Mouse (Mus musculus) heart, embryonic 16.5 days (tissue): ENCODE data around the gene Fbf1. TPM values are rescaled to one million over a fixed set of nuclear protein-coding genes. Genes with fewer than 3 reads are reported as not detected.

Experiments used
- ATAC-seq: fragments of 200-750 bp; cut with Nextera tagmentation; replicated peaks from 2 replicates; pipeline ENCODE4 v1.8.0; 2017; ENCODE audit warnings: moderate number of reproducible peaks; ENCODE audit not compliant: insufficient read depth, low FRiP score; ENCODE audit errors: extremely low read depth
- H3K27ac ChIP-seq: fragments of 300-500 bp; sonication (generic); 2 replicates; pipeline ENCODE4 v1.5.1; 2014; ENCODE audit warnings: mild to moderate bottlenecking, low read length, control low read depth, moderate library complexity
- H3K27me3 ChIP-seq: fragments of 300-500 bp; sonication (generic); 2 replicates; pipeline ENCODE4 v1.6.1; 2014; ENCODE audit warnings: low read length, mixed read lengths; ENCODE audit not compliant: control insufficient read depth, insufficient read depth
- H3K36me3 ChIP-seq: fragments of 300-500 bp; sonication (generic); 2 replicates; pipeline ENCODE4 v1.6.1; 2014; ENCODE audit not compliant: control insufficient read depth, insufficient read depth
- H3K4me1 ChIP-seq: fragments of 300-500 bp; sonication (generic); 2 replicates; pipeline ENCODE4 v1.6.1; 2014; ENCODE audit warnings: low read length, mixed read lengths; ENCODE audit not compliant: control insufficient read depth, insufficient read depth
- H3K4me2 ChIP-seq: fragments of 300-500 bp; sonication (generic); 2 replicates; pipeline ENCODE4 v1.6.1; 2014; ENCODE audit warnings: low read depth, mild to moderate bottlenecking, control low read depth, low read length
- H3K4me3 ChIP-seq: fragments of 300-500 bp; sonication (generic); 2 replicates; pipeline ENCODE4 v1.5.1; 2014; ENCODE audit warnings: mild to moderate bottlenecking, control low read depth, low read length
- H3K9ac ChIP-seq: fragments of 300-500 bp; sonication (generic); 2 replicates; pipeline ENCODE4 v1.6.1; 2014; ENCODE audit warnings: low read length, control low read depth
- H3K9me3 ChIP-seq: fragments of 300-500 bp; sonication (generic); replicated peaks from 2 replicates; pipeline ENCODE4 v1.6.1; 2016; ENCODE audit warnings: low read length; ENCODE audit not compliant: control insufficient read depth
- WGBS: fragments of 180-500 bp; shearing (Covaris S2); extraction: QIAGEN DNeasy Blood & Tissue Kit; methylation state at CpG from one replicate; pipeline ENCODE4 v1.1.7; 2014; 5-methylcytosine and 5-hydroxymethylcytosine counted together
- polyA plus RNA-seq: library from polyadenylated mRNA; unstranded; fragments of >200 nt; fragmentation: Nextera tagmentation; extraction: Ambion mirVana; gene quantifications from 2 replicates; pipeline ENCODE4 v1.2.1, GENCODE M21; 2015

Fbf1 gene
- polyA plus RNA-seq, 1 experiment from 2014 or later = 20.8 TPM

GRCm38 (mm10) chr11:116101931-116102381 is 66.0 kb downstream of the Fbf1 start:
- 19% methylated on average over 11 of the region's 11 CpGs for WGBS
- H3K4me1 ChIP-seq = peaks cover 73% of the 10 kb centered on the region
- peak overlapping the region; percentile 20 for H3K4me2 ChIP-seq
- H3K36me3 ChIP-seq = peaks cover 8% of the 10 kb centered on the region
- H3K9me3 ChIP-seq = no peaks in the 10 kb centered on the region
- H3K27ac ChIP-seq = peak overlapping the region; percentile 98
- no peak overlapping the region for H3K4me3 ChIP-seq
- no peaks in the 10 kb centered on the region for H3K27me3 ChIP-seq
- H3K9ac ChIP-seq = peak overlapping the region; percentile 70
- ATAC-seq = peak; percentile 49

GRCm38 (mm10) chr11:116100839-116101238 is 67.1 kb downstream of the Fbf1 start:
- Histone ChIP-seq H3K9me3 (peaks cover 4% of the 10 kb centered on the region), H3K27me3 (no peaks in the 10 kb centered on the region), H3K36me3 (peaks cover 4% of the 10 kb centered on the region), H3K4me3 (no peak overlapping the region), H3K4me2 (no peak overlapping the region), H3K9ac (peak overlapping the region; percentile 70; the same call in 1 of the 2 replicates), H3K27ac (peak overlapping the region; percentile 98), H3K4me1 (peaks cover 63% of the 10 kb centered on the region)
- ATAC-seq = no peak
- 78% methylated on average over 7 of the region's 7 CpGs for WGBS

GRCm38 (mm10) chr11:116100385-116100784 is 67.6 kb downstream of the Fbf1 start:
- Histone ChIP-seq H3K27ac (peak overlapping the region; percentile 98), H3K9ac (0 out of 2 replicates have a peak overlapping the region, but pooled peaks have one; percentile 33), H3K9me3 (peaks cover 4% of the 10 kb centered on the region), H3K4me2 (no peak overlapping the region), H3K27me3 (no peaks in the 10 kb centered on the region), H3K4me3 (no peak overlapping the region), H3K4me1 (peaks cover 62% of the 10 kb centered on the region), H3K36me3 (no peaks in the 10 kb centered on the region)
- 25% methylated on average over 6 of the region's 6 CpGs for WGBS
- peak; percentile 30 for ATAC-seq

- no peak for ATAC-seq
These were observed 68.5 kb downstream of the Fbf1 start for GRCm38 (mm10) chr11:116099462-116099861.

GRCm38 (mm10) chr11:116098711-116099460 is 69.1 kb downstream of the Fbf1 start:
- no peak for ATAC-seq
- Histone ChIP-seq H3K4me2 (no peak overlapping the region), H3K27ac (peak overlapping the region; percentile 98), H3K4me3 (no peak overlapping the region), H3K9me3 (peaks cover 4% of the 10 kb centered on the region), H3K27me3 (no peaks in the 10 kb centered on the region), H3K4me1 (peaks cover 55% of the 10 kb centered on the region), H3K36me3 (no peaks in the 10 kb centered on the region), H3K9ac (peak overlapping the region; percentile 36; the same call in 1 of the 2 replicates)
- WGBS = 63% methylated on average over 14 of the region's 14 CpGs

More at GRCm38 (mm10) chr11:116099462-116099861, 68.5 kb downstream of the Fbf1 start:
- Histone ChIP-seq H3K27me3 (no peaks in the 10 kb centered on the region), H3K4me1 (peaks cover 56% of the 10 kb centered on the region), H3K9ac (peak overlapping the region; percentile 36; the same call in 1 of the 2 replicates), H3K4me2 (no peak overlapping the region), H3K27ac (peak overlapping the region; percentile 98), H3K9me3 (peaks cover 4% of the 10 kb centered on the region), H3K36me3 (no peaks in the 10 kb centered on the region), H3K4me3 (no peak overlapping the region)
- WGBS = 76% methylated on average over 6 of the region's 6 CpGs

- no peaks in the 10 kb centered on the region for H3K27me3 ChIP-seq
- H3K36me3 ChIP-seq = no peaks in the 10 kb centered on the region
- no peak overlapping the region for H3K27ac ChIP-seq
- ATAC-seq = no peak
- no peak overlapping the region for H3K4me3 ChIP-seq
- WGBS = 80% methylated on average over 5 of the region's 5 CpGs
- H3K9ac ChIP-seq = no peak overlapping the region
- peaks cover 39% of the 10 kb centered on the region for H3K4me1 ChIP-seq
- H3K9me3 ChIP-seq = peaks cover 4% of the 10 kb centered on the region
- no peak overlapping the region for H3K4me2 ChIP-seq
These were observed 71.5 kb downstream of the Fbf1 start for GRCm38 (mm10) chr11:116096213-116097108.

GRCm38 (mm10) chr11:116095573-116095972 is 72.4 kb downstream of the Fbf1 start:
- H3K36me3 ChIP-seq = no peaks in the 10 kb centered on the region
- H3K4me3 ChIP-seq = no peak overlapping the region
- H3K9me3 ChIP-seq = peaks cover 4% of the 10 kb centered on the region
- no peak overlapping the region for H3K4me2 ChIP-seq
- H3K27ac ChIP-seq = peak overlapping the region; percentile 58
- WGBS = 46% methylated on average over 3 of the region's 3 CpGs
- no peak for ATAC-seq
- H3K9ac ChIP-seq = no peak overlapping the region
- H3K27me3 ChIP-seq = no peaks in the 10 kb centered on the region
- H3K4me1 ChIP-seq = peaks cover 30% of the 10 kb centered on the region

GRCm38 (mm10) chr11:116093771-116094565 is 74.0 kb downstream of the Fbf1 start:
- Histone ChIP-seq H3K27ac (peak overlapping the region; percentile 86), H3K36me3 (no peaks in the 10 kb centered on the region), H3K9me3 (peaks cover 4% of the 10 kb centered on the region), H3K4me1 (peaks cover 14% of the 10 kb centered on the region), H3K27me3 (no peaks in the 10 kb centered on the region), H3K9ac (no peak overlapping the region), H3K4me3 (no peak overlapping the region), H3K4me2 (no peak overlapping the region; the same call in 1 of the 2 replicates)
- 29% methylated on average over 16 of the region's 16 CpGs for WGBS
- ATAC-seq = peak; percentile 56
